Mouse (Mus musculus) retina, embryonic 14.5 days (tissue): ENCODE measurements around the gene Dnajc11.

ENCODE experiments used
- DNase-seq: peaks from one replicate; pipeline ENCODE4 v3.0.0-alpha.2; 2015; ENCODE audit warnings: low spot score

Dnajc11 gene

GRCm38 (mm10) chr4:151933505-151934214 lies at the start of gene Dnajc11:
Gene Dnajc11 (plus strand): TSS chr4:151933691.
- DNase-seq: peak; percentile 87

- no peak for DNase-seq
Measured at GRCm38 (mm10) chr4:151893241-151893640, 40.2 kb upstream of the Dnajc11 start.

- DNase-seq: no peak
Measured at GRCm38 (mm10) chr4:151894926-151895325, 38.6 kb upstream of the Dnajc11 start.

- no peak for DNase-seq
Measured at GRCm38 (mm10) chr4:151895624-151896023, 37.9 kb upstream of the Dnajc11 start.

GRCm38 (mm10) chr4:151897069-151897617 lies 36.3 kb upstream of the Dnajc11 start:
- no peak for DNase-seq

- no peak for DNase-seq
Measured at GRCm38 (mm10) chr4:151898600-151899245, 34.8 kb upstream of the Dnajc11 start.

- no peak for DNase-seq
Measured at GRCm38 (mm10) chr4:151899707-151900384, 33.6 kb upstream of the Dnajc11 start.

- DNase-seq: no peak
Measured at GRCm38 (mm10) chr4:151900735-151901134, 32.8 kb upstream of the Dnajc11 start.

- no peak for DNase-seq
Measured at GRCm38 (mm10) chr4:151901422-151901821, 32.1 kb upstream of the Dnajc11 start.

GRCm38 (mm10) chr4:151902046-151902688 lies 31.3 kb upstream of the Dnajc11 start:
- no peak for DNase-seq

- DNase-seq: no peak
Measured at GRCm38 (mm10) chr4:151902689-151903241, 30.7 kb upstream of the Dnajc11 start.

- no peak for DNase-seq
Measured at GRCm38 (mm10) chr4:151904098-151904497, 29.4 kb upstream of the Dnajc11 start.

- no peak for DNase-seq
Measured at GRCm38 (mm10) chr4:151905621-151906020, 27.9 kb upstream of the Dnajc11 start.

- peak; percentile 53 for DNase-seq
Measured at GRCm38 (mm10) chr4:151907577-151908343, 25.7 kb upstream of the Dnajc11 start.

- DNase-seq: no peak
Measured at GRCm38 (mm10) chr4:151908809-151909208, 24.7 kb upstream of the Dnajc11 start.

GRCm38 (mm10) chr4:151916271-151916670 lies 17.2 kb upstream of the Dnajc11 start:
- DNase-seq: no peak

GRCm38 (mm10) chr4:151919135-151919840 lies 14.2 kb upstream of the Dnajc11 start:
- no peak for DNase-seq

GRCm38 (mm10) chr4:151919900-151920643 lies 13.4 kb upstream of the Dnajc11 start:
- peak; percentile 83 for DNase-seq

GRCm38 (mm10) chr4:151922124-151922523 lies 11.4 kb upstream of the Dnajc11 start:
- DNase-seq: no peak
